Mouse (Mus musculus) kidney, embryonic 15.5 days (tissue): ENCODE data around the gene Frat1. TPM values are rescaled to one million over a fixed set of nuclear protein-coding genes. Genes with fewer than 3 reads are reported as not detected.
A peak's percentile ranks its signal among the peaks of the same experiment; 100 is the strongest.

Experiments
- ATAC-seq: fragments of 200-750 bp; cut with Nextera tagmentation; replicated peaks from 2 replicates; pipeline ENCODE4 v1.8.0; 2017; ENCODE audit warnings: moderate TSS enrichment; ENCODE audit not compliant: low FRiP score
- H3K27ac ChIP-seq: fragments of 300-500 bp; sonication (generic); 2 replicates; pipeline ENCODE4 v1.5.1; 2015; ENCODE audit warnings: mild to moderate bottlenecking, inconsistent platforms
- H3K27me3 ChIP-seq: fragments of 300-500 bp; sonication (generic); 2 replicates; pipeline ENCODE4 v1.6.1; 2015; ENCODE audit warnings: inconsistent platforms
- H3K36me3 ChIP-seq: fragments of 300-500 bp; sonication (generic); 2 replicates; pipeline ENCODE4 v1.6.1; 2015; ENCODE audit warnings: inconsistent platforms
- H3K4me1 ChIP-seq: fragments of 300-500 bp; sonication (generic); 2 replicates; pipeline ENCODE4 v1.6.1; 2015; ENCODE audit warnings: inconsistent platforms
- H3K4me2 ChIP-seq: fragments of 300-500 bp; sonication (generic); 2 replicates; pipeline ENCODE4 v1.6.1; 2015; ENCODE audit warnings: moderate library complexity, mild to moderate bottlenecking, inconsistent platforms
- H3K4me3 ChIP-seq: fragments of 300-500 bp; sonication (generic); replicated peaks from 2 replicates; pipeline ENCODE4 v1.5.1; 2015; ENCODE audit warnings: mild to moderate bottlenecking, inconsistent platforms
- H3K9ac ChIP-seq: fragments of 300-500 bp; sonication (generic); 2 replicates; pipeline ENCODE4 v1.6.1; 2015; ENCODE audit warnings: mild to moderate bottlenecking, inconsistent platforms
- H3K9me3 ChIP-seq: fragments of 300-500 bp; sonication (generic); replicated peaks from 2 replicates; pipeline ENCODE4 v1.6.1; 2016; ENCODE audit warnings: inconsistent platforms
- WGBS: fragments of 180-500 bp; shearing (Covaris S2); methylation state at CpG from one replicate; pipeline ENCODE4 v1.1.7; 2015; ENCODE audit warnings: mixed read lengths; 5-methylcytosine and 5-hydroxymethylcytosine counted together
- polyA plus RNA-seq: library from polyadenylated mRNA; unstranded; fragments of >200 nt; fragmentation: Nextera tagmentation; extraction: Ambion mirVana; gene quantifications from 2 replicates; pipeline ENCODE4 v1.2.1, GENCODE M21; 2015

The Frat1 gene
- 5.6 and 6.3 TPM in 2 replicates for polyA plus RNA-seq

DNA sequence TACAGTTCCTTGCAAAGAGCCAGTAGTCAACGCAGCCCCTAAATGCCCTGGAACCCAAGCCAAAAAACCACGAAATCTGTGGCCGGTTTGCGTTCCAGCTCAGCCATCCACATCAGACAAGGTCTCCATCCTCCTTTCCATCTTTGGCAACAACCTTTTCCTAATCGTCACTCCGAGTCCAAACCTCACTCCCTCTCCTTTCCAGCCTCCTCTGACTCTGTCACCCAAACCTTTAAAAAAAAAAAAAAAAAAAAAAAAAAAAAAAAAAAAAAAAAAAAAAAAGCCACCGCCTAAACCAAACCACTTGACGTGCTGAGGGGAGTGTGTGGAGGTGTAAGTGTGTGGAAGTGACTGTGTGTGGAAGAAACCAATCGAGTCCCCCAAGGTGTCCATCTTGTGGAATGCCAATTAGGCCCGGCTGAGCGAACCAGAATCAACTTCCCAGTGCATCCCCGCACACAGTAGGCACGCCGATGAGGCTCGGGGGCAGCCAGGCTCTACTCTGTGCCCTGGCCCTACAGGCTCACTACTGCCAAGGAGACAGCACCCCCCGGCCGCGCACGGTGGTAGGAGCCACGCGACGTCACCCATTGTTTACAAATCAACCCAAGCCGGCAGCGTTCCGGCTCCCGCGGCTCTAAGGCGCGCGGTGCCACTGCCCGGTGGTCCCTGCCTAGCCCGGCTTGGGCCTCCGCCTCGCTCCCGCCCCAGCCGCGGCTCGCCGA lies at the start of gene Frat1:
TSS of gene Frat1 (plus strand) at position 590 of the 725 bp plus-strand sequence.
- peak; percentile 95 for ATAC-seq
- under 1% methylated on average over 34 of the region's 39 CpGs for WGBS
- Histone ChIP-seq H3K4me3 (peak within 1 kb of the TSS; percentile 75), H3K9ac (peak within 1 kb of the TSS; percentile 65), H3K9me3 (no peaks in the 10 kb centered on the region), H3K4me1 (peaks cover 26% of the 10 kb centered on the region), H3K27ac (peak within 1 kb of the TSS; percentile 95), H3K4me2 (peak within 1 kb of the TSS; percentile 99), H3K36me3 (no peaks in the 10 kb centered on the region), H3K27me3 (peaks cover 31% of the 10 kb centered on the region)

- ATAC-seq = no peak
- H3K36me3 ChIP-seq = peaks cover 69% of the 10 kb centered on the region
- no peaks in the 10 kb centered on the region for H3K4me1 ChIP-seq
- H3K9me3 ChIP-seq = no peaks in the 10 kb centered on the region
- no peak overlapping the region for H3K9ac ChIP-seq
- no peak overlapping the region for H3K4me2 ChIP-seq
- WGBS = 89% methylated on average over 1 of the region's 1 CpGs
- no peak overlapping the region for H3K4me3 ChIP-seq
- no peak overlapping the region for H3K27ac ChIP-seq
- H3K27me3 ChIP-seq = no peaks in the 10 kb centered on the region
Observed at GRCm38 (mm10) chr19:41786896-41787295, 42.9 kb upstream of the Frat1 start.

- 0 out of 2 replicates have a peak, but pooled peaks cover 3% of the 10 kb centered on the region for H3K4me1 ChIP-seq
- no peak for ATAC-seq
Observed at GRCm38 (mm10) chr19:41789110-41789961, 40.4 kb upstream of the Frat1 start.

GRCm38 (mm10) chr19:41791384-41791783 lies 38.4 kb upstream of the Frat1 start:
- no peaks in the 10 kb centered on the region for H3K27me3 ChIP-seq
- peaks cover 12% of the 10 kb centered on the region; the same call in 1 of the 2 replicates for H3K4me1 ChIP-seq
- WGBS = 95% methylated on average over 2 of the region's 2 CpGs
- H3K27ac ChIP-seq = no peak overlapping the region
- H3K4me2 ChIP-seq = no peak overlapping the region
- no peak for ATAC-seq
- H3K4me3 ChIP-seq = no peak overlapping the region
- H3K9me3 ChIP-seq = no peaks in the 10 kb centered on the region
- H3K9ac ChIP-seq = no peak overlapping the region
- H3K36me3 ChIP-seq = peaks cover 34% of the 10 kb centered on the region

More at GRCm38 (mm10) chr19:41789110-41789961, 40.4 kb upstream of the Frat1 start:
- Histone ChIP-seq H3K36me3 (peaks cover 50% of the 10 kb centered on the region), H3K9me3 (no peaks in the 10 kb centered on the region), H3K4me3 (no peak overlapping the region), H3K27ac (no peak overlapping the region), H3K4me2 (no peak overlapping the region), H3K9ac (no peak overlapping the region), H3K27me3 (no peaks in the 10 kb centered on the region)
- 77% methylated on average over 10 of the region's 10 CpGs for WGBS

DNA sequence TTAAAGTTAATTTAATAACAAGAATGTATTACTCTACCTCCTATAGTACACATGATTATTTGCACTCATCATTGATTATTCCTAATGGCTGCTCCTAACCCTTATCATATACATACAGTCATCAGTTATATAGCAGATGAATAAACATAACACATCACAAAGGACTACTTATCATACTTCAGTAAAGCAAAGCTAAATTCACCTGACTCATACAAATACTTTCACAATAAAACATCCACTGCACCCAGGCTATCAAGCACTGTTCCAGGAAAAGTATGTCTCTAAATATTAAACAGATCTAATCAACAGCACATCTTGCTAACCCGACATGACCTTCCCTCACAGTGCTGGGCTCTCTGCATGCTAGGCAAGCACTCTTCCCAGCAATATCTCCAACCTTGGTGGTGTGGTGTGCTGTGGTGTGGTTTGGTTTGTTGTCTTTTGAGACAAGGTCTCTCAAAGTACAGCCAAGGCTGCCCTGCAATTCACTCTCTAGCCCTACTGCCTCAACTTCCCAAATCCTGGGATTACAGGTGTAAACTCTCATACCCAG lies 36.8 kb upstream of the Frat1 start:
- no peaks in the 10 kb centered on the region for H3K27me3 ChIP-seq
- peaks cover 19% of the 10 kb centered on the region; the same call in 1 of the 2 replicates for H3K4me1 ChIP-seq
- H3K4me3 ChIP-seq = no peak overlapping the region
- H3K36me3 ChIP-seq = peaks cover 20% of the 10 kb centered on the region
- H3K9ac ChIP-seq = no peak overlapping the region
- WGBS = 62% methylated on average over 1 of the region's 1 CpGs
- no peaks in the 10 kb centered on the region for H3K9me3 ChIP-seq
- H3K27ac ChIP-seq = peak overlapping the region; percentile 83
- H3K4me2 ChIP-seq = no peak overlapping the region
- ATAC-seq = no peak

DNA sequence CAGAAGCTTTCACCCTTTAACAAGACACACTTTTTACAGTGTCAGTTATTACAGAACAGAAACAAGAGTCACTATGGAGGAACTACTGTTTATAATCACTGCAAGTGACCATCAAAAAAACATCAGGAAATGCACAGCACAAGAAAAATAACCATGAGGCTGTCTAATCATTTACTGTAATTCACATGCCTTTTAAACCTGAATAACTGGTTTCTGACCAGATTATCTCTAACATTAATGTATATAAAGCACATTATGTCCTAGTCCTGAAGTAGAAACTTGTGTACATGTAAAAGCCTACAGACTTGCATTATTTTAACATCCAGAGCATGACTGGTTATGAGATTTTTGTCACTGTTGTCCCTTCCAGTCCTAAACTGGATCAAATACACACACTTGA lies 35.8 kb upstream of the Frat1 start:
- no peaks in the 10 kb centered on the region for H3K9me3 ChIP-seq
- H3K4me1 ChIP-seq = peaks cover 19% of the 10 kb centered on the region; the same call in 1 of the 2 replicates
- H3K4me2 ChIP-seq = no peak overlapping the region
- peaks cover 14% of the 10 kb centered on the region for H3K36me3 ChIP-seq
- no peak overlapping the region for H3K4me3 ChIP-seq
- no peak overlapping the region for H3K9ac ChIP-seq
- H3K27me3 ChIP-seq = no peaks in the 10 kb centered on the region
- peak overlapping the region; percentile 83 for H3K27ac ChIP-seq
- ATAC-seq = no peak

DNA sequence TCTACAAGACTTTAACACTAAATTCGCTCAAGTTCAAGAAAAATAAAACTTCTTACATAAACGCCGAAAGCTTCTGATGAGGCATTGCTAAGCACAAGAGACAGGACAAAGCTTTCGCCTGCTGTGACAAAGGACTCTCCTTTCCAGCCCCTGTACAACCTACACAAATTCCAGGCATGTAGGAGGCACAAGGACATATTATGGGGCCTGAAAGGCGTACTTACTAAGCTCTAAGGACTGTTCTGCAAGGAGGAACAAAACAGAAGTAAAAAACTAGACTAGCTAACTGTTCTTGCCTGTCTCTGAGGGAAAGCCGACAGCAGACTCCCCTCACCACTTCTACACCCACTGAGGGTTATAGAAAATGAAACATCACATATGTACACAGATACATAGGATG lies 34.9 kb upstream of the Frat1 start:
- Histone ChIP-seq H3K27ac (peak overlapping the region; percentile 79), H3K4me2 (no peak overlapping the region), H3K36me3 (peaks cover 7% of the 10 kb centered on the region; the same call in 1 of the 2 replicates), H3K9ac (no peak overlapping the region), H3K4me3 (no peak overlapping the region), H3K4me1 (peaks cover 21% of the 10 kb centered on the region), H3K9me3 (no peaks in the 10 kb centered on the region), H3K27me3 (no peaks in the 10 kb centered on the region)
- 83% methylated on average over 6 of the region's 6 CpGs for WGBS
- ATAC-seq = no peak

DNA sequence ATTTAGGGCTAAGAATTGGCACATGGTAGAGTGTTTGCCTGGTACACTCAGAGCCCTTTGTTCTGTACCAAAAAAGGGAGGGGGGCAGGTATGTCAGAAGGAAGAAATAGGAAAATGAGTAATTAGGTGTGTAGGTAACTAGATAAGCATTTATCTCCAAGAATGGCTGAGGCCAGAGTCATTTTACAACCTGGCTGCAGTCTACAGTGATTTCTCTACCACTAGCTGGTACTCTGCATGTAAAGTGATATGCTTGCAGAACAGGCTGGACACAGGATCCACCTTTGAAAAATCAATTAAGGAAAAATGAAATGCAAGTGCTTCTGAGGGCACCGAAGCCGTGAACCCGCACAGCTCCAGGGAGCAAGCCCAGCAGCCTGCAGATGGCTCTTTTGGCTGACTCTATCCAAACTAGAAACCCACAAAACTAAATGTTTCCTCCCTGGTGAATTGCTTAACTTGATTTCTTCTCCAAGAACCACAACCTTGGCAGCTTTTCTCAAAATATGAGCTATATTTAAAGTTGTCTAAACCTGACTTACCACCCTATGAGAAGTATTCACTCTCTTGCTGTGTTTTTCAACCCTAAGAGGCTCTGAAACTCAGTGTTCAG lies 33.5 kb upstream of the Frat1 start:
- Histone ChIP-seq H3K9ac (no peak overlapping the region), H3K36me3 (peaks cover 4% of the 10 kb centered on the region; the same call in 1 of the 2 replicates), H3K27ac (peak overlapping the region; percentile 59), H3K4me2 (no peak overlapping the region), H3K27me3 (no peaks in the 10 kb centered on the region), H3K4me1 (peaks cover 33% of the 10 kb centered on the region), H3K9me3 (no peaks in the 10 kb centered on the region), H3K4me3 (no peak overlapping the region)
- WGBS = 45% methylated on average over 3 of the region's 3 CpGs
- ATAC-seq = no peak

DNA sequence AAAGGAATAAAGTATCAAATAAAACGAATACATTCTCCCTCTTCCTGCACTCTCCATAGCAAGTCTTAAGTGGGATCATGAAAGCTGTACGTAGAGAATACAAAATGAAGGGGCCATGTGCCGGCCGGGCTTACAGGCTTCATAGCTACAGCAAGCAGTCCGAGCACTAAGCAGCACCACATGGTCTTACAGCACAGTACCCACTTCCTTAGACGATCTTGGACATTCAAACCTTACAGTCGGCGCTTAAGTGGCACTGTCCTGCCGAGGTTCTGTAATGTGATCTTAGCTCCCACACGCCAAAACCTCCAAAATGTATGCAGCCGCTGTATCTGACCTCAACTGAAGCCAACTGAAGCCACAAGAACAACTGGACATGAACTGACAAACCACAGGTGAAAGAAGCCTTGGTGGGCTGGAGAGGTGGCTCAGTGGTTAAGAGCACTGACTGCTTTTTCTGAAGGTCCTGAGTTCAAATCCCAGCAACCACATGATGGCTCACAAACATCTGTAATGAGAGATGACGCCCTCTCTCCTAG lies 32.9 kb upstream of the Frat1 start:
- H3K4me2 ChIP-seq = no peak overlapping the region
- H3K9ac ChIP-seq = no peak overlapping the region
- peak overlapping the region; percentile 59 for H3K27ac ChIP-seq
- H3K4me3 ChIP-seq = no peak overlapping the region
- H3K9me3 ChIP-seq = no peaks in the 10 kb centered on the region
- no peaks in the 10 kb centered on the region for H3K27me3 ChIP-seq
- 57% methylated on average over 12 of the region's 12 CpGs for WGBS
- H3K36me3 ChIP-seq = no peaks in the 10 kb centered on the region
- H3K4me1 ChIP-seq = peaks cover 33% of the 10 kb centered on the region
- no peak for ATAC-seq

DNA sequence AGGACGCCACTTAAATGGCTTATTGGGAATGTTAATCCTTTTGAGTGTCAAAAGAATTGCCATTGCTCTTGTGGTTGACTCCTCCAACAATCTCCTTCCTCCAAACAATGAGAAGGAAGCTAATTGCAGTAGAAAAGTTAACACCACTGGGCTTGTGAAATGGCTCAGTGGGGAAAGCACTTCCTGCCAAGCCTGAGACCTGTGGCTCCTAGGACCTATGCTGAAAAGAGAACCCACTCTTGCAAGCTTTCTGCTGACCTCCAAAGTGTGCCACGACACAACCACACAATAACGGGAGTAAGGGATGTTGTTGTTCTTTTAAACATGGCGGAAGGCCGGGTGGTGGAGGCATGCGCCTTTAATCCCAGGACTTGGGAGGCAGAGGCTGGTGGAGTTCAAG lies 32.2 kb upstream of the Frat1 start:
- ATAC-seq = no peak

GRCm38 (mm10) chr19:41800451-41800850 lies 29.3 kb upstream of the Frat1 start:
- Histone ChIP-seq H3K27me3 (no peaks in the 10 kb centered on the region), H3K4me3 (peak overlapping the region; percentile 88), H3K27ac (no peak overlapping the region), H3K9me3 (no peaks in the 10 kb centered on the region), H3K4me1 (peaks cover 35% of the 10 kb centered on the region), H3K36me3 (no peaks in the 10 kb centered on the region), H3K4me2 (peak overlapping the region; percentile 76), H3K9ac (peak overlapping the region; percentile 87; the same call in 1 of the 2 replicates)
- WGBS = 52% methylated on average over 6 of the region's 6 CpGs
- no peak for ATAC-seq

More for the DNA sequence above, 32.2 kb upstream of the Frat1 start:
- Histone ChIP-seq H3K27ac (no peak overlapping the region), H3K36me3 (no peaks in the 10 kb centered on the region), H3K27me3 (no peaks in the 10 kb centered on the region), H3K4me1 (peaks cover 36% of the 10 kb centered on the region), H3K4me2 (no peak overlapping the region), H3K9me3 (no peaks in the 10 kb centered on the region), H3K4me3 (no peak overlapping the region), H3K9ac (no peak overlapping the region)
- WGBS = 92% methylated on average over 6 of the region's 6 CpGs
